Mouse (Mus musculus) liver, embryonic 12.5 days (tissue): ENCODE data around the gene Ankrd22. TPM values are rescaled to one million over a fixed set of nuclear protein-coding genes. Genes with fewer than 3 reads are reported as not detected.
"Not testable (repeated sequence)": the region's sequence is repeated elsewhere in the genome, so short reads cannot be mapped to it uniquely, and the experiment has no call there.

Experiments
- ATAC-seq: fragments of 200-750 bp; cut with Nextera tagmentation; 2 replicates; pipeline ENCODE4 v1.8.0; 2017; ENCODE audit warnings: moderate number of reproducible peaks, mild to moderate bottlenecking, moderate library complexity
- H3K27ac ChIP-seq: fragments of 300-500 bp; sonication (generic); 2 replicates; pipeline ENCODE4 v1.5.1; 2016; ENCODE audit warnings: mild to moderate bottlenecking
- H3K27me3 ChIP-seq: fragments of 300-500 bp; sonication (generic); replicated peaks from 2 replicates; pipeline ENCODE4 v1.6.1; 2016; ENCODE audit warnings: mild to moderate bottlenecking, moderate library complexity
- H3K36me3 ChIP-seq: fragments of 300-500 bp; sonication (generic); 2 replicates; pipeline ENCODE4 v1.6.1; 2016; ENCODE audit warnings: mild to moderate bottlenecking, moderate library complexity
- H3K4me1 ChIP-seq: fragments of 300-500 bp; sonication (generic); 2 replicates; pipeline ENCODE4 v1.6.1; 2016
- H3K4me2 ChIP-seq: fragments of 300-500 bp; sonication (generic); 2 replicates; pipeline ENCODE4 v1.6.1; 2016; ENCODE audit warnings: mild to moderate bottlenecking, moderate library complexity
- H3K4me3 ChIP-seq: fragments of 300-500 bp; sonication (generic); 2 replicates; pipeline ENCODE4 v1.5.1; 2016; ENCODE audit warnings: mild to moderate bottlenecking, moderate library complexity
- H3K9ac ChIP-seq: fragments of 300-500 bp; sonication (generic); 2 replicates; pipeline ENCODE4 v1.6.1; 2016; ENCODE audit warnings: mild to moderate bottlenecking, moderate library complexity
- H3K9me3 ChIP-seq: fragments of 300-500 bp; sonication (generic); replicated peaks from 2 replicates; pipeline ENCODE4 v1.6.1; 2016; ENCODE audit warnings: mild to moderate bottlenecking, moderate library complexity
- WGBS: fragments of 180-500 bp; shearing (Covaris S2); methylation state at CpG from one replicate; pipeline ENCODE4 v1.1.7; 2016; ENCODE audit not compliant: insufficient replicate concordance; 5-methylcytosine and 5-hydroxymethylcytosine counted together
- polyA plus RNA-seq: library from polyadenylated mRNA; unstranded; fragments of >200 nt; fragmentation: Nextera tagmentation; extraction: Ambion mirVana; gene quantifications from 2 replicates; pipeline ENCODE4 v1.2.1, GENCODE M21; 2016

Ankrd22 gene
- polyA plus RNA-seq, result 0.13 TPM in 1 of 2 replicates, not detected in the other

- no peak within 1 kb of the TSS for H3K4me3 ChIP-seq
- H3K27me3 ChIP-seq, result no peaks in the 10 kb centered on the region
- no peaks in the 10 kb centered on the region for H3K9me3 ChIP-seq
- ATAC-seq, result no peak
- no peak within 1 kb of the TSS for H3K27ac ChIP-seq
- no peak within 1 kb of the TSS for H3K9ac ChIP-seq
- H3K4me1 ChIP-seq, result no peaks in the 10 kb centered on the region
- no peak within 1 kb of the TSS for H3K4me2 ChIP-seq
- 50% methylated on average over 5 of the region's 5 CpGs for WGBS
- H3K36me3 ChIP-seq, result no peaks in the 10 kb centered on the region
These were observed at the start of gene Ankrd22 for GRCm38 (mm10) chr19:34165891-34166290. Ankrd22 (minus strand) TSS chr19:34166053.

GRCm38 (mm10) chr19:34214136-34214535, 48.3 kb upstream of the Ankrd22 start:
- Histone ChIP-seq H3K27ac (no peak overlapping the region), H3K27me3 (no peaks in the 10 kb centered on the region), H3K4me1 (0 out of 2 replicates have a peak, but pooled peaks cover 3% of the 10 kb centered on the region), H3K36me3 (no peaks in the 10 kb centered on the region), H3K9me3 (no peaks in the 10 kb centered on the region), H3K4me3 (no peak overlapping the region), H3K9ac (no peak overlapping the region), H3K4me2 (no peak overlapping the region)
- no peak for ATAC-seq
- WGBS, result 44% methylated on average over 4 of the region's 4 CpGs

- no peak overlapping the region for H3K27ac ChIP-seq
- 0 out of 2 replicates have a peak, but pooled peaks cover 4% of the 10 kb centered on the region for H3K4me1 ChIP-seq
- no peaks in the 10 kb centered on the region for H3K27me3 ChIP-seq
- no peaks in the 10 kb centered on the region for H3K9me3 ChIP-seq
- H3K36me3 ChIP-seq, result no peaks in the 10 kb centered on the region
- H3K4me3 ChIP-seq, result no peak overlapping the region
- ATAC-seq, result no peak
- H3K9ac ChIP-seq, result no peak overlapping the region
- no peak overlapping the region for H3K4me2 ChIP-seq
These were observed 47.4 kb upstream of the Ankrd22 start for GRCm38 (mm10) chr19:34213251-34213645.

- Histone ChIP-seq H3K4me3 (no peak overlapping the region), H3K9me3 (no peaks in the 10 kb centered on the region), H3K4me1 (0 out of 2 replicates have a peak, but pooled peaks cover 4% of the 10 kb centered on the region), H3K27ac (no peak overlapping the region), H3K36me3 (no peaks in the 10 kb centered on the region), H3K4me2 (no peak overlapping the region), H3K9ac (no peak overlapping the region), H3K27me3 (no peaks in the 10 kb centered on the region)
- no peak for ATAC-seq
- WGBS, result 69% methylated on average over 12 of the region's 12 CpGs
These were observed 46.8 kb upstream of the Ankrd22 start for GRCm38 (mm10) chr19:34212489-34213250.

- H3K27ac ChIP-seq, result no peak overlapping the region
- no peak for ATAC-seq
These were observed 45.0 kb upstream of the Ankrd22 start for GRCm38 (mm10) chr19:34210841-34211240.

GRCm38 (mm10) chr19:34209930-34210581, 44.2 kb upstream of the Ankrd22 start:
- Histone ChIP-seq H3K9ac (no peak overlapping the region), H3K4me2 (no peak overlapping the region), H3K27ac (no peak overlapping the region), H3K9me3 (no peaks in the 10 kb centered on the region), H3K4me1 (0 out of 2 replicates have a peak, but pooled peaks cover 4% of the 10 kb centered on the region), H3K36me3 (no peaks in the 10 kb centered on the region), H3K4me3 (no peak overlapping the region), H3K27me3 (no peaks in the 10 kb centered on the region)
- WGBS, result 66% methylated on average over 8 of the region's 8 CpGs
- no peak for ATAC-seq

More at GRCm38 (mm10) chr19:34210841-34211240, 45.0 kb upstream of the Ankrd22 start:
- no peaks in the 10 kb centered on the region for H3K9me3 ChIP-seq
- H3K4me3 ChIP-seq, result no peak overlapping the region
- no peak overlapping the region for H3K4me2 ChIP-seq
- WGBS, result 57% methylated on average over 2 of the region's 2 CpGs
- H3K36me3 ChIP-seq, result no peaks in the 10 kb centered on the region
- no peak overlapping the region for H3K9ac ChIP-seq
- 0 out of 2 replicates have a peak, but pooled peaks cover 4% of the 10 kb centered on the region for H3K4me1 ChIP-seq
- H3K27me3 ChIP-seq, result no peaks in the 10 kb centered on the region

- Histone ChIP-seq H3K27ac (no peak overlapping the region), H3K4me3 (no peak overlapping the region), H3K4me2 (no peak overlapping the region), H3K36me3 (no peaks in the 10 kb centered on the region), H3K27me3 (no peaks in the 10 kb centered on the region), H3K9ac (no peak overlapping the region), H3K4me1 (0 out of 2 replicates have a peak, but pooled peaks cover 4% of the 10 kb centered on the region), H3K9me3 (no peaks in the 10 kb centered on the region)
- 64% methylated on average over 3 of the region's 3 CpGs for WGBS
- no peak for ATAC-seq
These were observed 43.2 kb upstream of the Ankrd22 start for GRCm38 (mm10) chr19:34209031-34209430.

GRCm38 (mm10) chr19:34206760-34207440, 41.0 kb upstream of the Ankrd22 start:
- WGBS, result 74% methylated on average over 8 of the region's 8 CpGs
- Histone ChIP-seq H3K27ac (no peak overlapping the region), H3K4me3 (no peak overlapping the region), H3K4me2 (no peak overlapping the region), H3K9me3 (no peaks in the 10 kb centered on the region), H3K4me1 (0 out of 2 replicates have a peak, but pooled peaks cover 4% of the 10 kb centered on the region), H3K36me3 (no peaks in the 10 kb centered on the region), H3K9ac (no peak overlapping the region), H3K27me3 (no peaks in the 10 kb centered on the region)
- no peak for ATAC-seq

GRCm38 (mm10) chr19:34206128-34206527, 40.3 kb upstream of the Ankrd22 start:
- H3K4me3 ChIP-seq, ATAC-seq: not testable (repeated sequence)
- WGBS, result 53% methylated on average over 4 of the region's 4 CpGs

GRCm38 (mm10) chr19:34202668-34203067, 36.8 kb upstream of the Ankrd22 start:
- Histone ChIP-seq H3K27ac (no peak overlapping the region), H3K36me3 (no peaks in the 10 kb centered on the region), H3K4me2 (no peak overlapping the region), H3K9me3 (no peaks in the 10 kb centered on the region), H3K27me3 (no peaks in the 10 kb centered on the region), H3K9ac (no peak overlapping the region), H3K4me3 (no peak overlapping the region), H3K4me1 (no peaks in the 10 kb centered on the region)
- WGBS, result 70% methylated on average over 2 of the region's 2 CpGs
- no peak for ATAC-seq

More at GRCm38 (mm10) chr19:34206128-34206527, 40.3 kb upstream of the Ankrd22 start:
- H3K27me3 ChIP-seq, H3K27ac ChIP-seq, H3K9me3 ChIP-seq, H3K9ac ChIP-seq, H3K36me3 ChIP-seq, H3K4me1 ChIP-seq, H3K4me2 ChIP-seq: not testable (repeated sequence)

GRCm38 (mm10) chr19:34199488-34199887, 33.6 kb upstream of the Ankrd22 start:
- Histone ChIP-seq H3K27ac (no peak overlapping the region), H3K4me1 (no peaks in the 10 kb centered on the region), H3K9me3 (no peaks in the 10 kb centered on the region), H3K4me2 (no peak overlapping the region), H3K9ac (no peak overlapping the region), H3K36me3 (no peaks in the 10 kb centered on the region), H3K27me3 (no peaks in the 10 kb centered on the region), H3K4me3 (no peak overlapping the region)
- no peak for ATAC-seq
- WGBS, result 51% methylated on average over 2 of the region's 2 CpGs

- no peak overlapping the region for H3K4me3 ChIP-seq
These were observed 33.0 kb upstream of the Ankrd22 start for GRCm38 (mm10) chr19:34198901-34199300.

More at GRCm38 (mm10) chr19:34198901-34199300, 33.0 kb upstream of the Ankrd22 start:
- no peak overlapping the region for H3K9ac ChIP-seq
- no peak for ATAC-seq
- H3K27ac ChIP-seq, result no peak overlapping the region
- no peak overlapping the region for H3K4me2 ChIP-seq
- H3K36me3 ChIP-seq, result no peaks in the 10 kb centered on the region
- H3K27me3 ChIP-seq, result no peaks in the 10 kb centered on the region
- H3K4me1 ChIP-seq, result peaks cover 1% of the 10 kb centered on the region; the same call in 1 of the 2 replicates
- no peaks in the 10 kb centered on the region for H3K9me3 ChIP-seq
- 69% methylated on average over 4 of the region's 4 CpGs for WGBS
